Mouse (Mus musculus) left cerebral cortex, adult 11 months (tissue): ENCODE data around the gene Apoa4.

Experiments used
- DNase-seq: peaks from one replicate; pipeline ENCODE4 v3.0.0; 2022; ENCODE audit warnings: low spot score

Gene Apoa4

DNA sequence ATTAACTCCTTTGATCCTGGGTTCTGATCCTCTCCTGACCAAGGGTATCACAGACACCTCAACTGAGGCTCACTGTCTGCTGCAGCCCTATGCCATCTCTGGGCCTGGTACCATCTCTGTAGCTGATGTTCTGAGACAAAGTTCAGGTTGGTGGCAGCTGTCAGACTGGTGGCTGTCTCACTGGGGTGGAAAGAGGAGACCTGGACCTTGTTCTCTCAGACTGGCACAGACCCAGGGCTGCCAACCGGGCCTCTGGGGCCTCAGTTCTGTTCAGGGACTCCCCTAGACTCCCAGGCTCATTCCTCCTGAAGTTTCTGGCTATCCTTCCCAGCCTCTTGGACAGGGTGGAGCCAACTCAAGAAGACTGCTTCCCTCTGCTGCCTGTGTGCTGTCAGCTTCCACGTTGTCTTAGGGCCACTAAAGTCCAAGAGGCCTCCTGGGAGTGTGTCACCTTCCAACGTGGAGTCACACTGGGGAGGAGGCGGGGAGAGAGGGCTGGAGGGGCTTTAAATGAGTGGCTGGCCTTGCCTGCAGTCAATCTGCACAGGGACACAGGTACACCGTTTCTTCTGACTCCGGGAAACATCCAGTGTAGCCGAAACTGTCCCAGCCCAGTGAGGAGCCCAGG is at the start of gene Apoa4:
Gene Apoa4 (plus strand): TSS at position 171 of the 628 bp plus-strand sequence.
- no peak for DNase-seq

DNA sequence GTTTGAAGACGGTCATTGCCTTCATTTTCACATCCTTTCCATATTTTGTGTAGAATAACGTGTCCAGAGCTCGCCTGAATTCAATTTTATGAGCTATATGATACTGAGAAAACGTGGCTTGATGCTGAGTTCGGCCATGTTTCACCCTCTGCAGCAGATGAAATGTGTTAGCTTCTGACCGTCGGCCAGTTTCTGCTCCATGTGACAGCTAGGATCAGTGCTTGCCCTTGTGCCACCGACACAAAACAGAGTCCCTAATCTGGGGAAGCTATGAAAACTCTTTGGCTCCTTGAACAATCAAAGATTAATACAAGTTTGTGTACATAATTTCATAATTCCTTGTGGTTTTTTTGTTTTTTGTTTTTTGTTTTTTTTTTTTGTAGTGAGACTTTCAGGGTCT is 49.3 kb upstream of the Apoa4 start:
- DNase-seq, result no peak

DNA sequence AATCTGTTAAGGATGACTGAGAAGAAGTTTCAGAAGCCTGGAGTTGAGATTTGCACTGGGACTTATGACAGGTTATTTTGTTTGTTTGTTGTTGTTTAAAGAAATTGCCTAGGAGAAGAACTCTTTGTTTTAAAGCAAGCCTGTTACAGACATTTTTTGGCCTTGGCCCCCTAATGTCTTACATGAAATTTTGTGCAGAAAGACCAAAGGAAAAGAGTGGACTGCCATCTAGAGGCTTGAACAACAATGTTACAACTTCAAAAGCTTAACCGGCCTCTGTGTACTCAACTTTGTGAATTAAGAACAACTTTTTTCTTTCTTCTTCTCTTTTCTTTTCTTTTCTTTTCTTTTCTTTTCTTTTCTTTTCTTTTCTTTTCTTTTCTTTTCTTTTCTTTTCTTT is 48.9 kb upstream of the Apoa4 start:
- DNase-seq, result no peak

DNA sequence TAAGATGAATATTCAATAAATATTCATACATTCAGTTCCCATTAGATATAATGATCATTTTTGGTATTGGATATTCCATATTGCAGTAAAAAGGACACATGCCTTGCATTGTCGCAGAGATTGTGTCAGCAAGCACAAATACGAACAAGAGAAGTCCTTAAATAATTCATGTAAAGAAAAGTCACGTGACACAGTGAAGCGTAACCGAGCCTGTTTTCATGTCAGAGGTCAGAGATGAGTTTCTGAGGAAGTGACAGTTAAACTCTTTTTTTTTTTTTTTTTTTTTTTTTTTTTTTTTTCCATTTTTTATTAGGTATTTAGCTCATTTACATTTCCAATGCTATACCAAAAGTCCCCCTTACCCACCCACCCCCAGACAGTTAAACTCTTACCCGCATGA is 47.9 kb upstream of the Apoa4 start:
- no peak for DNase-seq

DNA sequence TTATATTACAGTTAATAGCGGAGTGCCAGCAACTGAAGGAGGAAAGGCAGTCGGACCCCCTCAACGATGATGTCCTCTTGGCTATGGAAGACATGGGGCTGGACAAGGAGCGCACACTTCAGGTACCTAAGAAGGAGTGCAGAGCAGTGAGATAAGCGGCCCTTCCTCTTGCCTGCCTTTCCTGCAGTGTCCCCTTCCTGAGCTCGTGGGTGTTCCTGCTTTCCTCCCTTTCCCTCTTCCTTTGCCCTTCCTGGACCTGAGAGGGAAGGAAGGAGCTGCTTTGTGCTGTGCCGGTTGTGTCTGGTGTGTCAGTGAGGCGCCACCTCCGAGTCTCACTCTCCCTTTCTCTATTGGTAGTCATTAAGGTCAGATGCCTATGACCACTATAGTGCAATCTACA is 45.7 kb upstream of the Apoa4 start:
- DNase-seq, result no peak

DNA sequence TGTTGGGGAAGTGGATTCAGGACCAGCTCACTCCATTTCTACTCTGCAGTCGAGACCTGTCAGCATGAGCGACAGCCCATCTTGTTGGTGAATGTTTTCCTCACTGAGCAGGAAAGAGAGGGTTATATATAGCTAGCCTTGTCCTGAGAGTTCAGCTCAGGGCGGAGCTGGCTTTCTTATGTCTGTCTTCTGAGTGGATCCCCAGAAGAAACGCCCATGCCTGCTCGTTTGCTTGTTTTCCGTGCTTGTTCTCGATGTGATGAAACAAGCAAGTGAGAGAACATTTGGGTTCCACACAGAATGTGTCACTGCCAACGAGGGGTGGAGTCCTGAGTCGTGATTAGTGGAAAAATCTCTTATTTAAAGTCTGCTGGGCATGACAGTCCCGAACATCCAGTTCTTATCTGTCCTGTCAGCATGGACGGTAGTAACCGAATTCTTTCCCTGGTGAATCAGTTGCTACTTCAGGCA is 43.8 kb upstream of the Apoa4 start:
- DNase-seq, result no peak

DNA sequence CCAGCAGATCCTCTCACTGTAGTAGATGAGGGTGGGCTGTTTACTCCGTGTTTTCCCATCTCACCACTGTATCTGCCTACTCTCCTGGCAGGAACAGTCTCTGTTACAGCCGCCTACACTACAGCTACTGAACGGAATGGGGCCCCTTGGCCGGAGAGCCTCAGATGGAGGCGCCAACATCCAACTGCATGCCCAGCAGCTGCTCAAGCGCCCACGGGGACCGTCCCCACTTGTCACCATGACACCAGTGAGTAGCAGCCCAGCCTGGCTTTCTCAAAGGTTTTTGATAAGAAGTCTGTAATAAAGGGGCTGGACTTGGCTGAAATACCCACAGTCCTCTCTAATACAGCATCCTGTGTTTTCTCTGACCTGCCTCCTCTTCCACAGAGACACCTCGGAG is 42.0 kb upstream of the Apoa4 start:
- DNase-seq, result no peak

DNA sequence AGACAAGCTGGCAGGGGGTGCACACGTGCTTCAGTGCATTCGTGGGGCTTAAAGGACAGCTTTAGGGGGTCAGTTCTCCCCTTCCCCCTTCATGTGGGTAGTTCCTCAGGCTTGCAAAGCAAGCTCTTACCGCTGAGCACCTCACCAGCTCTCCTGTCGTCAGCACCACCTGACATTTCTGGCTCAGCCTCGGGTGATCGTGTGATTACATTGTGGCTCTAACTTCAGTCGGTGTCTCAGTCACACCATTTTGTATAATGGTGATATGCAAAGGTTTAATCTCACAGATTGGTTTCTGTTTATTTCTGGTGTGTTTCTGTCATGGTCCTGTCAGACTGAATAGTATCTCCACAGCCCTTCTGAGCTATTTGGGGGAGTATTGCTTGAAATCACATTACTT is 41.6 kb upstream of the Apoa4 start:
- DNase-seq, result no peak

DNA sequence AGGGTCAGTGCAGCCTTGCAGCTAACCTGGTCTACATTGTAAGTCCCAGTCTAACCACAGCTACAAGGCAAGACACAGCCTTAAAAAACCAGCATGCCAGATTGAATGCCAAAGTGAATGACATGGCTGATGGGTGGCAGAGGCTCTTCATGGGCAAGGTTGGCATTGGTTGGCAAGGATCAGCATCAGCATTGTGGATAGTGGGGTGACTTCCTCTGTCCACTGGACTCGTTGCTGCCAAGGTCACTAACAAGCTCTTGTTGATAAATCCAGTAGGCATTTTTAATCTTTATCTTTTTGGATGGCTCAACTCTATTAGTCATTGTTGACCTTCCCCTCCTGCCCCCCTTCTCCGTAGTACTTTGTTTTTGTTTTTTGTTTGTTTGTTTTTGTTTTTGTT is 40.9 kb upstream of the Apoa4 start:
- no peak for DNase-seq

DNA sequence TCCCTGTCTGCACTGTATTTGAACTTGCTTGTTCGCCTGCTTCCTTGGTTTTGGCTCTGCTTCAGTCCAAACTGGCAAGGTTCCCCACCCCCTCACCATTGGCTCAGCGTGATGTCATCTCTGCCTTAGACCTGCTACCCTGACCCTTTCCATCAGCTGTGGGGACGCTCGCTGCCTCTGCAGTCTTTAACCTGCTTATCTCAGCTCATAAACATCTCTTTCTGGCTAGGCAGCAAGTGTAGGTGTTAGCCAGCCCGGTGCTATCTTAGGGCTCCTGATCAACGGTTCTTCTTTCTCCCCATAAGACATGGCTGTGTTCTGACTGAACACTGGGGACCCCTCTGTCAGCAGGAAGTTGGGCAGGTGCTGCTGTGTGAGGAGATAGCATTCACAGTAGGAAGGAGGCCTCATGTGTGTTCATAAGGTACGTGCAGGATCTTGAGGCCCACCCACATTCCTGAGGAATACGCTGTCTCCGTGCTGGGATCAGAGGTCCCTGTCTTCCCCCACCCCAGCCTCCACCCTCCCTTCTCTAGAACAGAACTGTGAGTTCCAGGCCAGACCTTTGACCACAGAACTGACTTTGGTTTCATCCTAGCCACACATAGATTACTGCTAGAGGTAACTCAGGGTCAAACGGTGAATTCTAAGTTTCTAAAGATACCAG is 33.5 kb upstream of the Apoa4 start:
- no peak for DNase-seq

DNA sequence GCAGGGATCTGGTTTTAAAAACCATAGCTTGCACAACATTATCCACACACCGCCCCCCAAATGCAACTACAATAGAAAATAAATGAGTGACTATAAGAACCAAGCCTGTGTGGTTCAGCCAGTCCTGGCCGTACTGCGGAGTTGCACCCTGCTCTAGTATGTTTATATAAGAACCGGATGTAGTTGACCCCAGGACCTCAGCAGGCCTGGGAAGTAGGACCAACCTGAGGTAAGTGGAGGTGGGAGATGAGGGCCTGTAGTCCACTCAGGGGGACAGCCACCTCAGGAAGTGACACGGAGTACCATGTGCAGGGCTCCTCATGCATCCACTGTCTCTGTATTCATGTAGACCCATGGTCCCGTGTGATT is 33.0 kb upstream of the Apoa4 start:
- DNase-seq, result no peak

DNA sequence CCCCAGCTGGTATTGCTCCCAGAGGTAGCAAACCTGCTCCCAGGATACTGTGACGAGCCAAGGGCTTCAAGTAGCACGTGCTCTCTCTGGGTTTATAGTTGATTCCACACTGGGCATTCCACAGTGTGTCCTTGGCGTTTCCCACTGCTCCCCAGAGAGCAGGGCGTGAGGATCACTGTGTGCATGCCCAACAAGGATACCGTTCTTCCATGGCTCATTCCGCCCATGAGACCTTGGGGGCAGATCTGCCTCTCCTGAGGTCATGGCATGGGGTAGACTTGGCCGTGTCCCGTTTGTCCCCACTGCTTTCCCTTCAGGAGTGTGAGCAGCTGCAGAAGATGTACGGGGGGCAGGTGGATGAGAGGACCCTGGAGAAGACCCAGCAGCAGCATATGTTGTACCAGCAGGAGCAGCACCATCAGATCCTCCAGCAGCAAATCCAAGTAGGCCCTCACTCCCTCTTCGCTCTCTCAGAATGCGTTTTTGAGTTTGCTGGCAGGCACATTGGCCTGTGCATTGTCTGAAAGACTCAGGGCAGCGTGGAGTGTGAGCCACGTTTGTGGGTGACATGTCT is 32.0 kb upstream of the Apoa4 start:
- no peak for DNase-seq

DNA sequence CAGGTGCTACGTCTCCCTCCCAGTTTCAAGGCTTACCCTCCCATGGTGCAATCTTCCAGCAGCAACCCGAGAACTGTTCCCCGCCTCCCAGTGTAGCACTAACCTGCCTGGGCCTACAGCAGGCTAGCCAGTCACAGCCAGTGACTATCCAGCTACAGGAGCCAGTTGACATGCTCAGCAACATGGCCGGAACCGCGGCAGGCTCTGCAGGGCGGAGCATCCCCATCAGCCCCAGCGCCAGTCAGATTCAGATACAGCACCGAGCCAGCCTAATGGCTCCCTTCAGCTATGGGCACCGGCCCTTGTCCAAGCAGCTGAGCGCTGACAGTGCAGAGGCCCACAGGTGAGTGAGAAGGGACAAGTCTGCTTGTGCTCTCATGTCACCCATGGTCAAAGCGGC is 30.0 kb upstream of the Apoa4 start:
- no peak for DNase-seq

DNA sequence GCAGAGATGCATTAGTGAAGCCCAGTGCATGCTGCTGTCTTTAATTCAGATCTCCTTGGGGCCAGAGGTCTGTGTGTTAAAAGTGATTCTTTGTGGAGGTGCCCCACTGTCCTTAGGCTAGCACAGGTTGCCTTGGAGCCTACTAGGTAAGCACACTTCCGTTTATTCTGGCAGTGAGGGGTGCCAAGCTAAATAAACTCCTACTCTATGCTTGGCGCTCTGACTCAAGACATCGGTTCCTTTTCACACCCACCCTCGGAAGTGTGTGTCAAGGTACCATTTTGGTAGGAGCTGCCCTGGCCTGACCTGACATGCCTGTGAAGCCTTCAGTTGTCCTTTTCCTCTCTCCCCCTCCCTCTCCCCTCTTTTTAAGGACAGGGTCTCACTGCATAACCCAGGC is 26.2 kb upstream of the Apoa4 start:
- no peak for DNase-seq

DNA sequence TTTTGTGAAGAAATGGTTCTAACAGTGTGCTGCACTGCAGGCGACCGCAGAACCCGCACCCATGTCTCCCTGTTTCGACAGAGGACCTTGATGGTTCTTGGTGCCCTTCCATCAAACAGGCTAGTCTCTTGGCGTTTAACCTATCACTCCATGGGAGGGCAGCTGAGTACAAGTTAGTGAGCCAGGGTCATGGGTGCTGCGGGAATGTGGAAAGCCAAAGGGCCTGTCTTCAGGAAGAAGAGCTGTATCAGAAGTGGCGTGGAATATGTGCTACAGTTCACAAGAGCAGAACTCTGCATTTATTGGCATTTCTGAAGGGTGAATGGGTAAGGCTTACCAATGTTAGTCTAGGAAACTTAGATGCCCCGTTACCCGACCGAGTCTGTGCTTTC is 25.6 kb upstream of the Apoa4 start:
- DNase-seq, result no peak

DNA sequence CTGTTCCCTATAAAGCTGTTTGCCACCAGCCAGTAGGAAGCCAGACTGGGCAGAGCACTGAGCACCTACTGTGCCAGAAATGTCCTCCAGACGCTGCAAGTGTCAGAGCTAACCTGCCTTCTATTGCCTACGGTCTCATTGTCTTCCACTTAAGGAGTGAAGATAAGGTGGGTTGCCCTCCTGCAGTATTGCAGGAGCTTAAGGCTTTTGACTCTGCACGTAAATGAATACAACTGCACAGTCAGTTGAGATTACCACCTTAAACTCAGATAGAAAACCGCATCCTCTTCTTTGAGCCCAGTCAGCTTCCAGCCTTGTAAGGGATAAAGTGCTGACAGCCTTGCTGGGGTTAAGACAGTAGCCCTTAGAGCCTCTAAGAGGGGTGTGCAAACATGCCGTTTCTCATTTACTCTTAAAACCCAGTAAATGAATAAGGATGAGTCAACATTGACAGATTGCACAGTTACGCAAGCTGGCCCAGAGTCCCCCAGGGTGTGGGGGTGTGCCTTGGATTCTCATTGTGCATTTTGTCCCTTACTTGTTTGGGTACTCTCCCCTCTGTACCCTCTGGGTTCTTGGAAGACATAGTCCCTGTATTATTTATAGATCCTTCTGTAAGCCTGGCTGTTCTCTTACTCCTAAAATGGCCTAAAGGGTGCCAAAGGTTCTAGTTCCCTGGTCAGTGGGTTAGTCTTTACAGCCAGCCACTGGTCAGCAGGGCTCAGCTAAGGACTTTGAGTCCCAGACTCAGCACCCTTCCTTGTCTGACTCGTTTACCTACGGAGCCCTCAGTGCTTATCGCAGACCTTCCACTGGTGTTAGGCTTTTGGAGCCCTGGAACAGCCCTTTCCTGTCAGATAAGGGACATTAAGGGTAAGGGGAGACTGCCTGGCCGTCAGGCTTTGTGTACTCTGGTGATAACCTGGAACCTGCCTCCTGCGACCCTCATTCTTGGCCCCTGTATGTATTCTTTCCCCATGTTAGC is 24.9 kb upstream of the Apoa4 start:
- DNase-seq, result no peak

DNA sequence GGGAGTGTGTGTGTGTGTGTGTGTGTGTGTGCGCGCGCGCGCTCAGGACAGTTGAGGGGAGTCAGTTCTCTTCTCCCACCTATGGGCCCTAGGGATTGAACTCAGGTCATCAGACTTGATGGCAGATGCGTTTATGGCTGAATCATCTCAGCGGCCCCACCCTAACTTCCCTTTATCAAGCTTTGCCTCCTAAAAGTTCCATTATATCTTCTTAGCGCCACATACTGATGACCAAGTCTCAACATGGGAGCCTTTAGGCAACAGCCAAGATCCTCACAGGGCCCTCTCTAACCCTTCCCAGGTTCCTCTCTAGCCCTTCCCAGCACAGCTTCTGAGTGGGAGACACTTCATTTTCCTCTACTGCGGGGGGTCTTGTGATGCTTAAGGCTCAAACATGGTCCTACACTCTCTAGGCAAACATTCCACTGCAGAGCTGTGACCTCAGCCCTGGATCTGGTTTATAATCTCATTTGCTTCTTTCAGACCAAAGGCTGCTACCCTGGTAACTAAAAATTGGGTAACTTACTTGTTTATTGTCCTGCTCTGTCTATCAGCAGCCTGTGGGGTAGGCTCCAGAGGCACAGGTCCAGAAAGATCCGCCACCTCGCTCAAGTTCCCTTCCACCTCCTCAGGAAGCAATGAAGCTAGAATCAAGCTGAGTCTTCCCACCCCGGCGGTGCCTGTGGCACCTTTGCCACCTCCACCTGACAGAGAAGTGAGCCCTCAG is 23.6 kb upstream of the Apoa4 start:
- DNase-seq, result no peak

DNA sequence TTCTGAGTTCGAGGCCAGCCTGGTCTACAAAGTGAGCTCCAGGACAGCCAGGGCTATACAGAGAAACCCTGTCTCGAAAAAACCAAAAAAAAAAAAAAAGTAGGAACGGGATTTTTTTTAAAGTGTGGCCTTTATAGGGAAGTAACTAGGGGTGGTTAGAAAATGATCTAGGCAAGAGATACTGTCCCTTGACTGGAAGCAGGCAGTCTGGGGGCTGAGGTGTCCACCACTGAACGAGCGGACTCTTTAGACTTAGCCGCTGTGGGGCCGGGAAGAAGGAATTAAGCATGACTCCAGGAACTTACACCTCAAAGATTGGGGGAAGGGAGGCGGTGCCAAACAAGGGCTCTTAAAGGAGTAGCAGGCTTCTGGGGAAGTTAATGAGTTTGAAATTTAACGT is 22.3 kb upstream of the Apoa4 start:
- no peak for DNase-seq

DNA sequence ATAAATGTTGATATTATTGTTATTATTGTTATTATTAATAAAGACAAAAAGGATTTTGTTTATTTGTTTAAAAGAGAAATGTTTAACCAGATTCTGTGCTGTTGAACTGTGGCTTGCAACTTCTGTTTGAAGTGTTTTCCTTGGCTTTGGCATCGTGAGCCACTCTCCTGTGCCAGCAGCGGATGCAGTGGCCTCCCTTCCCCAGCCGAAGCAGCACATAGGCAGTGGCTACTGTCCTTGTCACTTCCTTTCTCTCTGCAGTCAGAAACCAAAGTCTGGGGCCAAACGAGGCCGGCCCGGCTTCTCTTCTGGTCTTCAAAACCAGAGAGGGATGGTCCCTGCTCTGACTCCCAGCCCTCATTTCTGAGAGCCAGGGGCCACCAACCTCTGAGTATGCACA is 17.4 kb upstream of the Apoa4 start:
- no peak for DNase-seq

DNA sequence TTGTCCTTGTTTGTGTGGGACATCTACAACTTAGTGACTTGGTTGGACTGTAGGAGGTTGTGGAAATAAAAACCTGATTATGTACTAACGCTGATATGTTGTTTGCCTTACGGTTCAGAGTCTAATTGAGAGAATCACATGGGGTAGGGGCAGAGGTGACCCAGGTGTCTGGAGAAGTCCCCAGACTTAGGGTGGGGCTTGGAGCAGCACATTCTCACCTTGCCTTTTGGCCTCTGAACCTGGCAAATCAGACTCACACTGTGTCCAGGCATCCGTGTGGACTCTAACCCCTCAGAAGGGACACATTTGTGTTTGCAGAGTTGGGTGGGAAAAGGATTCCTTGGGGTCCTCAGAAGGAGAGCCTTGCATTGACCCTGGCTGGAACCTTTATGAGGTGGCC is 16.4 kb upstream of the Apoa4 start:
- DNase-seq, result no peak

DNA sequence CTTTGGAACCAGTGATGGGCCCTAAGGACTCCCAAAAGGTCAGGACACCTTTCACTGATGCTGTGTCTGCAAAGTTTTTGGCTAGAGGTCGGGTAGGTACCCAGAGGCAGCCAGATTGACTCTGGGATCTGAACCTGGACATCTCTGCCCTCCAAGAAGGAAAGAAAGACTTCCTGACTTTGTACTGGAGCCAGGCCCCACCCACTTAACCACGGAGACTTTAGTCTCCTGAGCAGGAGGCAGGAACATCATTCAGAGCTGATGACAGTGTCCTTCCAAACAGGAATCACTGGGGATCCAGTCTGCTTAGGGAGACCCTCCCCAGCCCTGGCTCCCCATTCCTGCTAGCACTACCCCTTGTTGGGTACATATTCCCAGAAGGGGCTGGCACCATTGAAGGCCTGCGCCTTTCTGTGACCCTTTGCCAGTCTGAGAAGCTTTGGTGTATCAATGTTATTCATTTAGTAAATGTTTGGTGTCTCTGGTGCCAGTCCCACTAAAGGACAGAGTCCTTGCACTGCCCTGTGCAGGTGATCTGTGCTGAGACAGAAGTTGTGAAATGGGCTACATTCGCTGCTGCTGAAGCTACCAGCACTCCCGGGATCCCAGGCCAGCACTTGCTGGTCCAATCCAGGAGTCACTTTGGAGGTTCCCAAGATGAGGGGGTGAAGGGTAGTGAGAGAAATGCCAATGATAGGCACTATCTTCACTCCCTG is 15.4 kb upstream of the Apoa4 start:
- no peak for DNase-seq
